Mouse (Mus musculus) thymus, postnatal 36 days (tissue): ENCODE measurements around the gene Gm4881.

Experiments
- DNase-seq, 2 experiments: peaks; one replicate each; pipeline ENCODE4 v3.0.0; 2022; ENCODE audit warnings: mixed read lengths in 2 of 2

The Gm4881 gene

GRCm38 (mm10) chr7:24892125-24892583 is 52.1 kb downstream of the Gm4881 start:
- no peak for DNase-seq

DNA sequence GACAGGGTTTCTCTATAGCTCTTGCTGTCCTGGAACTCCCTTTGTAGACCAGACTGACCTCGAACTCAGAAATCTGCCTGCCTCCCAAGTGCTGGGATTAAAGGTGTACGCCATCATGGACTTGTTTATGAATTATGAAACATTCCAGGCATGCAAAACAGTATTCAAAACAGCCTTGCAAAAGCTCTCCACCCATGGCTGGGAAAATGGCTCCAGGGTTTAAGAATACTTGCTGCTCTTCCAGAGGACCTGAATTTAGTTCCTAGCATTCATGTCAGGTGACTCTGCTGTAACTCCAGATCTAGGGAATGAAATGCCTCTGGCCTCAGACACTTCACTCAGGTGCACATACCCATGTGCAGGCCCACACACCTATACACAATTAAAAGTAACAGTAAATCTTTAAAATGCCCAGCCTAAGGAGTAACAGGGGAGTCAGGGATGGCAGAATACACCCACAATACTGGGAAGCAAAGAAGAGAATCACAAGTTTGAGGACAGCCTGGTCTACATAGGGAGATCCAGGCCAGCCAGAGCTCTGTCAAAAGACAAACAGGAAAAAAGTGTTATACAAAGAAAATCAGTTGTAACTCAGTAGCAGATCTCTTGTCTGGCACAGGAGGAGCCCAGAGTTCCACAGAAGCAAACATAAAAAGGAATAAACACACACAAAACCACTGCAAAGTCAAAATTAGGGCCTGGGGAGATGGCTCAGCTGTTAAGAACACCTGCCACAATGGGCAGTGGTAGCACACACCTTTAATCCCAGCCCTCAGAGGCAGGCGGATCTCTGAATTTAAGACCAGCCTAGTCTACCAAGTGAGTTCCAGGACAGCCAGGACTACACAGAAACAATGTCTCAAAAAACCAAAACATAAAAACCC is 52.8 kb downstream of the Gm4881 start:
- no peak for DNase-seq

DNA sequence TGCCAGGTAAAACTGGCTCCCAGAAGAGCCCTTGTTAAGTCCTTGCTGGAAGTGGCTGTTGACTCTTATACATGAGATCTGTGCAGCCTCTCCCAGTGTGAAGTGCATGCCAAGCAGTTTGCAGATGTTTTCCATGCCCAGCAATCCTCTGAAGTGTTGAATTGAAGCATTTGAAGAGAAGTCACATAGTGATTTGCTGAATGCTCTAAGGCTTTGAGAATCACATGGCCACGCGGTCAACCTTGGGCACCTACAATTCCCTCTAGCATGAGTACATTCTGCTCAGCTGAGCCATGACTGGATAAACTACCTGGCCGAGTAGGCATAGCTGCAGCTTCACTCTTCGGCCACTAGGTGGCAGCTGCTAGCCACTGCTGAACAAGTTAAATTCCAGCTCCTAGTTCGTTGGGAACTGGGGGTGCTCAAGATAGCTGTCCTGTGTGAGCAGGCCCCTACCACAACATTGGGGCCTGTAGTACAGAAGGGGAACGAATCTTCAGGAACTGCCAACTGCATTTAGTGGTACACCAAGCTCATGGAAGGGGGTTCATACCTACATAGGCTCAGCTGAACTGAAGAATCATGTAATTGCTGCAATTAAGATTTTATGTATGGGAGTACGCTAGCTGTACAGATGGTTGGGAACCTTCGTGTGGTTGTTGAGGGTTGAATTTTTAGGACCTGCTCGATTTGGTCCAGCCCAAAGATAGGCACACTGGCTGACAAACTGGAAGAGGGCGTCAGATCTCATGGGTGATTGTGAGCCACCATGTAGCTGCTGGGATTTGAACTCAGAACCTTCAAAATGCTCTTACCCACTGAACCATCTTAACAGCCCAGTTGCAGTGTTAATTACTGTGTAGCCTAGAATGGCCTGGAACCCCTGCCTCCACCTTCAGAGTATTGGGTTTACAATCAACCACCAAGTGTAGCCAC is 53.7 kb downstream of the Gm4881 start:
- DNase-seq: peak; percentile 71 to 72

GRCm38 (mm10) chr7:24889431-24890220 is 54.7 kb downstream of the Gm4881 start:
- no peak for DNase-seq

DNA sequence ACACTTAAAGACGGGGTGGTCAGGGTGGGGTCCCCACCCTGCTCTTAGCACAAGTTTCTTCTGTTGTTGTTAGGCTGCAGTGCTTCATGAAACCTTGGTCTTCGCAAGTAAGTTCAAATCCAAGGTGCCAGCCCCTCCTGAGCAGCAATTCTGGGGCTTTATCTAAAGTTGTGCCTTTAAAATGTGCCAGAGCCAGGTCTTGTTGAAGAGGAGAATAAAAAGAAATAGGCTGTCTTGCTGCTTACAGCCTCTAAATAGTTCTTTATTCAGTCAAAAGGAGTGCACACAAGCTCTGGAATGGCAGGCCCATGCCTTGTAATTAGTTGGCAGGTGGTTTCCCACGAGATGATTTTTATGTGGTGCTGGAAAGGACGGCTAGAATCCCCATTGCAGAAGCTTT is 57.2 kb downstream of the Gm4881 start:
- no peak for DNase-seq

DNA sequence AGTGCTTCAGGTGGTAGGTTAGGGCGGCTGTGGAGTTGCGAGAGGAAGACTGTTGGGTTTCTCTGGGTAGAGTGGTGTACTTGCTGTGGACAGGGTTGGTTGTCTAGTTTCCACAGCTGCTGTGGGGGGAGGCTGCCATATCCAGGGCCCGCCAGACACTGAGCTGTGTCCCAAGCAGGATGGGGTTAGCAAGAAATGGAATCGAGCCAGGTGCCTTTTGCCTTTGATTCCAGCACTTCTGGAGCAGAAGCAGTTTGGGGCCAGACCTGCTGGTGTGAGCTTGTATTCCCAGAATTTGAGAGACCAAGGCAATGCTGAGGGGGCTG is 58.0 kb downstream of the Gm4881 start:
- no peak for DNase-seq

DNA sequence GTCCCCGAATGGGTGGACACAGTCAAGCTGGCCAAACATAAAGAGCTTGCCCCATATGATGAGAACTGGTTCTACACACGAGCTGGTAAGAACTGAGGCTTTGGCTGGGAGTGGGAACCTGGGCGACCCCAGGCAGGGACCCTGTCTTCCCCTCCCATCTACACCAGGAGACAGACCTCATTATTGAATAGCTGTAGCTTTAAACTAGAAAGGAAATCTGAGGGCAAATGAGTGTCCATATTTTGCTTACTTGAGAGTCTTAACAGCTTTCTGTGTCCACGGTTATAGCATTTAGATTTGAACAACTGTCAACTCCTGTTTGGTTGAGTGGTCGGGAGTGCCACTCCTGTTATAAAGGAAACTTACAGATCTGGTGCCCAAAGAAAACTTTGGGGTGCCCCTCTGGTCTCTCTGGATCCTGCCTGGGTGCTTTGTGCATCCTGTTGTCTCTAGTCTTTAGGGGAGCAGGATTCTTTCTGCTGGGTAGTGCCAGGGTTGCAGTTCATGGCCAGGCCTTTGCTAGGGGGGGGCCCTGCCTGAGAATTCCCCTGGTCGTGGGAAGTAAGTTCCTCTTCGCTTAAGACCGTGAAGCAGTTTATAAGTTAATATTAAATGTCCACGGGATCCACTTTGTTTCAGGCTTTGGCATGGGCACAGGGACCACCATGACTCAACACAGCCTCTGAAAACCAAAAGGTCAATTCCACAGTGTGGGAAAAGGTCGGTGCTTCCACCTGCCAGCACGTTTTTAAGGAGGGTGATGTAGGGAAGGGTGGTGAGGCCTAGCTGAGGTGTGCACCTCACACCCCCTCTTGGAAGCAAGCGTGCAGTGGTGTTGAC is 58.6 kb downstream of the Gm4881 start:
- DNase-seq: no peak

DNA sequence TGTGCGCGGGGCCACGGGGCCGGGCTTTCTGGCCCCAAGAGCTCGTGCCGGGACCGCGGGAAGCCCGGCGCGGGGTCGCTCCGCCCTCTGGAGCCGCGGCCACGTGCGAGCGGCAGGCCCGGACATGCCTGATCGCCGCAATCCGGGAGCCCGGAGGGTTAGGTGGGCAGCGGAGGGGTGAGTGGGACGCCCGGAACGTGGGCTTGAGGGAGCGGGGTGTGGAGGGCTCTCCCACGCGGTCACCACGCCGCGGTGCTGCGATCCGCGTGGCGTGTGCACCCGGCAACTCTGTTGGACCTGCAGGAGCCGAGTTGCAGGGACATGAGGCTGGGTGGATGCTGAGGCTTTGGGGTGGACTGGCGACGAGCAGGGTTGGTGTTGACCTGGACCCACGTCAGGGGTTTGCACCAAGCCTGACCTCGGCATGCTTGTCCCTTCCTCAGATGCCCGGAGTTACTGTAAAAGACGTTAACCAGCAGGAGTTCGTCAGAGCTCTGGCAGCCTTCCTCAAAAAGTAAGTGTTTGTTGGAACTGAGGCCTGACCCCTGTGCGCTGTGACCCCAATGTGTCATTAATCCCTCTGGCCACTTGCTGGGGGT is 59.5 kb downstream of the Gm4881 start:
- DNase-seq: no peak

DNA sequence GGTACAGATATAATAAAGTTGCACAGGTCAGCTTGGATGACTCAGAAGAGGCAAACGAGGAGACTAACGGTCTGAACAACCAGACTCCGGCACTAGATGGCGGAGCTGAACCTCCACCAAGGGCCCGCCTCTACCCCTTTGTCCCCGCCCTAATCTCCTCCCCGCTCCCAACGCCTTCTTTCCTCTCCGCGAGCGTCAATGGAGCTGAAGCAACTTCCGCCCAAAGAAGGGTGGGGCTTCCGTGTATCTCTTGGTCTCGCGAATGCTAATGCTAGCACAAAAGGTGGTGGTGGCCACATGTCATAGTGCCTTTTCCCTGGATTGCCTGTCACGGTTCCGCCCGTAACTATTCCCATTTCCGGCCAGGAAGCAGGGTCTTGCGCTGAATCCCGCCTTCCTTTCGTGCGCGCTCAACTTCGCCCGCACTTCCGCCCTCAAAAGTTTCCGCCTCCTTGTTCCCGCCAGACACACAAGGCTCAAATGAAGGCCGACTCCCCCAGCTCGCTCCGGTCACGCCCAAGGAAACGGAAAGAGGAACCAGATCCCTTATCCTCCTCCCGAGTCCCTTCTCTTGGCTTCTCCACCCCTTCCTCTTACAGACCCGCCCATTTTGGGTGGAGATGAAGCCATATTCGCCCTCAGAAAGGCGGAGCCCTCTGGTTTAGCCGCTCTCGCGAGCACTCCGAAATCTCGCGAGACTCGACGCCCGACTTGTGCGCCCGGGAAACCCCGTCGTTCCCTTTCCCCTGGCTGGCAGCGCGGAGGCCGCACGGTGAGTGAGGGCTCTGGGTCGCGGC is 60.2 kb downstream of the Gm4881 start, which contains the start of gene Rps19:
TSS of gene Rps19 (plus strand) at position 476 of the 797 bp plus-strand sequence.
- DNase-seq: peak; percentile 96 to 97

DNA sequence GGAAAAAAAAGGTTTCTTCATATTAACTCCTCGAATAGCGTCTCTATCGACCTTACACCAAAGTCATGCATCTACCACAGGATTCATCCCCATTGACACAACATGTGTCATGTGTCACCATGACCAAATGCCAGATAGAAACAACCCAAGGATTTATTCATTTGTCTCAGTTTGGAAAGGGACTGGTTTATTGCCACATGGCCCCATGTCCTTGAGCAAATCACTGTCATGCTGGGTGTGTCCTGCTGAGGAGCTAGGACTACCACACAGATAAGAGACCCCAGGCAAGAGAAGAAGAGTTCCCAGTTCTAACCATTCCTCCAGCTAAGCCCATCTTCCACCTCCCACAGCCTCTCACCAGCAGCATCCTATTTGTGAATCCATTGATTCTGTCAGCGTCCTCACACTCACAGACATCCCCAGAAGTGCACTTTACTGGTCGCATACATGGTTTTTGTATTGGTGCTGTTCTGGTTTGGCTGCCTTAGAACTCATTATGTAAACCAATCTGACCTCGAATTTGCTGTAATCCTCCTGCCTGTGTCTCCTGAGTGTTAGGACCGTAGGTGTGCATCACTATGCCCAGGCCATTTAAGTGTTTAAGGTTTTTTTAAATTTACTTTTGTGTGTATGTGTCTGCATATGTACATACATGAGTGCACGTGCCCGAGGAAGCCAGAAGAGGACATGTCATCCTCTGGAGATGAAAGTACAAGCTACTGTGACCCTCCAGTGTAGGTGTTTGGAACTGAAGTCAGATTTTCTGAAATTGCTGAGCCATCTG is 61.7 kb downstream of the Gm4881 start:
- DNase-seq: no peak

GRCm38 (mm10) chr7:24879620-24880019 is 64.7 kb downstream of the Gm4881 start:
- no peak for DNase-seq

- no peak for DNase-seq
Measured at GRCm38 (mm10) chr7:24877588-24877987, 66.7 kb downstream of the Gm4881 start.
